13 mouse cellular contexts compared by ENCODE assay signal in genomic region chr10:9495143-9495651, GRCm38 (mm10).
DNase-seq lines count a peak whose midpoint lies in the region; ATAC-seq and TF ChIP-seq lines count a peak whose summit lies in the region.
"Had no signal": no experiment of that assay in that cellular context is flagged by ENCODE, and none has a peak within 500 bp of the region (broad histone marks: within the 10 kb centered on the region; RNA-seq: fewer than 3 reads in every experiment).

No protein-coding gene starts in this region.

- ATAC-seq in hindbrain, embryonic 11.5 days (ENCODE audit: low FRiP score), result 0 out of 2 replicates have a peak, but pooled peaks have one; percentile 43
- ATAC-seq in hindbrain, postnatal 0 days, result no peak
- ATAC-seq in activated CD4-positive, CD25-positive, alpha-beta regulatory T cell, adult 4 months, result peak; percentile 40
- 0 out of 2 replicates have a peak, but pooled peaks have one; percentile 39 for ATAC-seq in heart, embryonic 15.5 days (replicated peaks; ENCODE audit: insufficient number of reproducible peaks, insufficient read depth, low FRiP score, low read depth)

- no peak overlapping the region for H3K27ac ChIP-seq in hindbrain, embryonic 11.5 days (ENCODE audit: low read depth, low read length)
- no peak overlapping the region for H3K27ac ChIP-seq in hindbrain, postnatal 0 days
- no peak overlapping the region for H3K27ac ChIP-seq in heart, embryonic 15.5 days
- H3K27ac ChIP-seq: embryonic facial prominence, embryonic 13.5 days; limb, embryonic 13.5 days had no signal

- TF ChIP-seq CTCF in hindbrain, postnatal 0 days (IDR thresholded peaks at IDR 0.05; ENCODE audit: low read depth), result no peak

- H3K9me3 ChIP-seq in hindbrain, embryonic 11.5 days (ENCODE audit: control insufficient read depth, low read length), result no peaks in the 10 kb centered on the region
- no peaks in the 10 kb centered on the region for H3K9me3 ChIP-seq in hindbrain, postnatal 0 days (ENCODE audit: low read length)
- H3K9me3 ChIP-seq in heart, embryonic 15.5 days (replicated peaks), result no peaks in the 10 kb centered on the region
- H3K9me3 ChIP-seq: embryonic facial prominence, embryonic 13.5 days; G1E; limb, embryonic 13.5 days had no signal

- H3K9ac ChIP-seq in hindbrain, embryonic 11.5 days (ENCODE audit: low read depth, low read length), result no peak overlapping the region
- H3K9ac ChIP-seq in hindbrain, postnatal 0 days (replicated peaks; ENCODE audit: low read length), result no peak overlapping the region
- no peak overlapping the region for H3K9ac ChIP-seq in heart, embryonic 15.5 days
- H3K9ac ChIP-seq: embryonic facial prominence, embryonic 13.5 days; limb, embryonic 13.5 days had no signal

- no peak for DNase-seq in hindbrain, embryonic 11.5 days (ENCODE audit: low spot score)
- DNase-seq in hindbrain, postnatal 0 days (ENCODE audit: low spot score), result no peak
- peak; percentile 58 for DNase-seq in lung, postnatal 25 days (ENCODE audit: low spot score)
- DNase-seq in urinary bladder, adult 2 months (ENCODE audit: low spot score), result no peak
- no peak for DNase-seq in right cerebral cortex, adult 18-20 months
- DNase-seq: kidney, postnatal 4 days; thymus, postnatal 25 days had no signal

- H3K4me2 ChIP-seq in hindbrain, embryonic 11.5 days (replicated peaks; ENCODE audit: low read depth, low read length), result no peak overlapping the region
- no peak overlapping the region for H3K4me2 ChIP-seq in hindbrain, postnatal 0 days (ENCODE audit: low read depth, low read length)
- H3K4me2 ChIP-seq in heart, embryonic 15.5 days, result no peak overlapping the region
- H3K4me2 ChIP-seq: embryonic facial prominence, embryonic 13.5 days; limb, embryonic 13.5 days had no signal

- no peaks in the 10 kb centered on the region; the same call in 1 of the 2 replicates for H3K4me1 ChIP-seq in hindbrain, embryonic 11.5 days (replicated peaks; ENCODE audit: control insufficient read depth, insufficient read depth, low read length)
- H3K4me1 ChIP-seq in hindbrain, postnatal 0 days (ENCODE audit: insufficient read depth, low read length), result no peaks in the 10 kb centered on the region
- no peaks in the 10 kb centered on the region for H3K4me1 ChIP-seq in heart, embryonic 15.5 days (replicated peaks)
- H3K4me1 ChIP-seq: embryonic facial prominence, embryonic 13.5 days; limb, embryonic 13.5 days had no signal

- no peak overlapping the region for H3K4me3 ChIP-seq in hindbrain, embryonic 11.5 days (ENCODE audit: low read depth, low read length)
- H3K4me3 ChIP-seq in hindbrain, postnatal 0 days (ENCODE audit: low read length), result no peak overlapping the region
- no peak overlapping the region for H3K4me3 ChIP-seq in heart, embryonic 15.5 days
- H3K4me3 ChIP-seq: embryonic facial prominence, embryonic 13.5 days; limb, embryonic 13.5 days; myocyte had no signal

- no peaks in the 10 kb centered on the region for H3K27me3 ChIP-seq in hindbrain, embryonic 11.5 days (ENCODE audit: control insufficient read depth, insufficient read depth, low read length)
- H3K27me3 ChIP-seq in hindbrain, postnatal 0 days (ENCODE audit: insufficient read depth, low read length), result no peaks in the 10 kb centered on the region
- no peaks in the 10 kb centered on the region for H3K27me3 ChIP-seq in heart, embryonic 15.5 days
- H3K27me3 ChIP-seq: embryonic facial prominence, embryonic 13.5 days; limb, embryonic 13.5 days had no signal

- WGBS in hindbrain, embryonic 11.5 days, result 26% methylated on average over 6 of the region's 6 CpGs
- WGBS in hindbrain, postnatal 0 days, result 32% methylated on average over 6 of the region's 6 CpGs
- 26% methylated on average over 6 of the region's 6 CpGs for WGBS in heart, embryonic 15.5 days

- H3K36me3 ChIP-seq in hindbrain, embryonic 11.5 days (ENCODE audit: control insufficient read depth, insufficient read depth, low read length), result no peaks in the 10 kb centered on the region
- no peaks in the 10 kb centered on the region for H3K36me3 ChIP-seq in hindbrain, postnatal 0 days (ENCODE audit: insufficient read depth, low read length)
- H3K36me3 ChIP-seq in heart, embryonic 15.5 days, result no peaks in the 10 kb centered on the region
- H3K36me3 ChIP-seq: embryonic facial prominence, embryonic 13.5 days; G1E; limb, embryonic 13.5 days had no signal
